Comparison of ENCODE assay signal across 42 mouse cellular contexts in genomic region chr3:97665525-97665924, GRCm38 (mm10). TPM values are rescaled to one million over a fixed set of nuclear protein-coding genes. Genes with fewer than 3 reads are reported as not detected.
DNase-seq lines count a peak whose midpoint lies in the region; ATAC-seq and TF ChIP-seq lines count a peak whose summit lies in the region.
"Had no signal": no experiment of that assay in that cellular context is flagged by ENCODE, and none has a peak within 500 bp of the region (broad histone marks: within the 10 kb centered on the region; RNA-seq: fewer than 3 reads in every experiment).

No protein-coding gene starts in this region.

- 0 out of 2 replicates have a peak, but pooled peaks have one; percentile 13 for ATAC-seq in intestine, embryonic 16.5 days
- no peak for ATAC-seq in intestine, embryonic 15.5 days
- ATAC-seq in monocyte, adult 5-6 weeks (replicated peaks; ENCODE audit: insufficient number of reproducible peaks, low FRiP score, low TSS enrichment, poor library complexity, severe bottlenecking), result peak; percentile 31; the same call in 1 of the 2 replicates
- ATAC-seq: forebrain, postnatal 0 days; inflammation-experienced regulatory T-cells, adult 6 months; midbrain, embryonic 16.5 days; Patski had no signal

- H3K4me3 ChIP-seq in intestine, embryonic 16.5 days (ENCODE audit: low read length), result no peak overlapping the region
- no peak overlapping the region for H3K4me3 ChIP-seq in intestine, embryonic 15.5 days (replicated peaks)
- no peak overlapping the region for H3K4me3 ChIP-seq in bone marrow macrophage, adult 2 months (ENCODE audit: insufficient read depth, low read length)
- H3K4me3 ChIP-seq: embryonic facial prominence, embryonic 15.5 days; forebrain, embryonic 12.5 days; heart, embryonic 12.5 days; limb, embryonic 13.5 days; myocyte; neural tube, embryonic 13.5 days; stomach, embryonic 15.5 days had no signal

- no peak overlapping the region for H3K4me2 ChIP-seq in intestine, embryonic 16.5 days (ENCODE audit: low read depth, low read length)
- H3K4me2 ChIP-seq in intestine, embryonic 15.5 days (replicated peaks), result no peak overlapping the region
- H3K4me2 ChIP-seq: embryonic facial prominence, embryonic 15.5 days; forebrain, embryonic 12.5 days; heart, embryonic 12.5 days; hindbrain, embryonic 14.5 days; limb, embryonic 13.5 days; lung, embryonic 14.5 days; midbrain, embryonic 11.5 days; neural tube, embryonic 13.5 days; stomach, embryonic 15.5 days had no signal

- no peak overlapping the region for H3K27ac ChIP-seq in intestine, embryonic 16.5 days (ENCODE audit: low read length)
- no peak overlapping the region for H3K27ac ChIP-seq in intestine, embryonic 15.5 days
- H3K27ac ChIP-seq in bone marrow macrophage, adult 2 months (ENCODE audit: insufficient read depth, low read depth, low read length), result peak overlapping the region; percentile 49
- H3K27ac ChIP-seq: embryonic facial prominence, embryonic 15.5 days; forebrain, embryonic 12.5 days; hindbrain, embryonic 14.5 days; kidney, postnatal 0 days; limb, embryonic 13.5 days; liver, embryonic 14.5 days; neural tube, embryonic 13.5 days; stomach, embryonic 15.5 days had no signal

- 62% methylated on average over 9 of the region's 9 CpGs for WGBS in intestine, embryonic 16.5 days
- WGBS in intestine, embryonic 15.5 days, result 58% methylated on average over 9 of the region's 9 CpGs

- H3K9me3 ChIP-seq in intestine, embryonic 16.5 days (ENCODE audit: control insufficient read depth, low read length), result no peaks in the 10 kb centered on the region
- no peaks in the 10 kb centered on the region for H3K9me3 ChIP-seq in intestine, embryonic 15.5 days
- H3K9me3 ChIP-seq: embryonic facial prominence, embryonic 15.5 days; forebrain, embryonic 12.5 days; G1E; heart, embryonic 12.5 days; limb, embryonic 13.5 days; neural tube, embryonic 13.5 days; stomach, embryonic 15.5 days had no signal

- H3K9ac ChIP-seq in intestine, embryonic 16.5 days (ENCODE audit: low read depth, low read length), result no peak overlapping the region
- H3K9ac ChIP-seq in intestine, embryonic 15.5 days, result no peak overlapping the region
- H3K9ac ChIP-seq: embryonic facial prominence, embryonic 15.5 days; forebrain, embryonic 12.5 days; forebrain, postnatal 0 days; heart, embryonic 12.5 days; hindbrain, embryonic 14.5 days; limb, embryonic 13.5 days; liver, embryonic 14.5 days; lung, embryonic 14.5 days; neural tube, embryonic 13.5 days; stomach, embryonic 15.5 days had no signal

- H3K36me3 ChIP-seq in intestine, embryonic 16.5 days (ENCODE audit: control insufficient read depth, insufficient read depth, low read length), result peaks cover 8% of the 10 kb centered on the region
- H3K36me3 ChIP-seq in intestine, embryonic 15.5 days, result peaks cover 15% of the 10 kb centered on the region

- TF ChIP-seq POLR2A in bone marrow macrophage, adult 2 months (IDR thresholded peaks at IDR 0.05; ENCODE audit: borderline replicate concordance, low read depth, low read length), result no peak

- no peak for TF ChIP-seq CTCF in bone marrow macrophage, adult 2 months (IDR thresholded peaks at IDR 0.05; ENCODE audit: low read depth, low read length)

- no peaks in the 10 kb centered on the region for H3K27me3 ChIP-seq in intestine, embryonic 16.5 days (replicated peaks; ENCODE audit: control insufficient read depth, insufficient read depth, low read length)
- H3K27me3 ChIP-seq in intestine, embryonic 15.5 days (replicated peaks), result no peaks in the 10 kb centered on the region
- H3K27me3 ChIP-seq: embryonic facial prominence, embryonic 15.5 days; forebrain, embryonic 12.5 days; heart, embryonic 12.5 days; limb, embryonic 13.5 days; neural tube, embryonic 13.5 days; Patski; stomach, embryonic 15.5 days had no signal

- DNase-seq in heart, adult 11 months, result peak; percentile 70
- DNase-seq in heart, postnatal 4 days, result no peak
- DNase-seq in natural killer cell, adult 2 months (ENCODE audit: low spot score in 2 of 2), result no peak
- DNase-seq: adrenal gland, postnatal 10 days; cerebellum, adult 11 months; cerebellum, adult 9-11 months; forebrain, postnatal 0 days; kidney, adult 2 months; kidney, postnatal 4 days; lung, embryonic 14.5 days; lung, postnatal 14 days; retina, postnatal 1 day; right cerebral cortex, postnatal 14 days; thymus, adult 18-20 months; thymus, postnatal 25 days had no signal

- H3K4me1 ChIP-seq in intestine, embryonic 16.5 days (ENCODE audit: control insufficient read depth, insufficient read depth, low read length), result no peaks in the 10 kb centered on the region
- H3K4me1 ChIP-seq in intestine, embryonic 15.5 days (replicated peaks), result no peaks in the 10 kb centered on the region
- peaks cover 22% of the 10 kb centered on the region for H3K4me1 ChIP-seq in bone marrow macrophage, adult 2 months (ENCODE audit: control insufficient read depth, insufficient read depth, low read length)
- H3K4me1 ChIP-seq: embryonic facial prominence, embryonic 15.5 days; forebrain, embryonic 12.5 days; neural tube, embryonic 13.5 days had no signal

RNA-seq across cellular contexts. Expression of gene Prkab2, which starts 7.5 kb away (rescaled TPM):
- 10 to 100 TPM; 17.0 to 18.5 TPM for total RNA-seq in heart, postnatal 4 days (2021)
- 5.5 and 5.8 TPM in 2 replicates for polyA plus RNA-seq in intestine, embryonic 16.5 days (2015; fragmentation: Nextera tagmentation; extraction: Ambion mirVana)
- 6.7 and 6.8 TPM in 2 replicates for polyA plus RNA-seq in intestine, embryonic 15.5 days (2015; fragmentation: Nextera tagmentation; extraction: Ambion mirVana)
- 8.5 and 9.0 TPM in 2 replicates for polyA plus RNA-seq in bone marrow macrophage, adult 2 months (2012; ENCODE audit: insufficient read depth, insufficient read length, missing spikeins)
- 16.1 to 29.4 TPM (median 19.3 TPM) in 3 replicates for total RNA-seq in monocyte, adult 5-6 weeks (2017)

RNA-seq across cellular contexts. Expression of gene Gm17651, which starts 9.0 kb away (rescaled TPM):
- not detected for total RNA-seq in heart, postnatal 4 days (2021)
- polyA plus RNA-seq in intestine, embryonic 16.5 days (2015; fragmentation: Nextera tagmentation; extraction: Ambion mirVana), result not detected in 2 replicates
- polyA plus RNA-seq in intestine, embryonic 15.5 days (2015; fragmentation: Nextera tagmentation; extraction: Ambion mirVana), result not detected in 2 replicates
- not detected in 2 replicates for polyA plus RNA-seq in bone marrow macrophage, adult 2 months (2012; ENCODE audit: insufficient read depth, insufficient read length, missing spikeins)
- total RNA-seq in monocyte, adult 5-6 weeks (2017), result not detected in 3 replicates
- total RNA-seq: adrenal gland, postnatal 10 days; forebrain, postnatal 0 days; G1E; gastrocnemius, adult 8-10 months; gastrocnemius, postnatal 4 days; hematopoietic stem cell, adult 5-6 weeks; layer of hippocampus, adult 8-10 months; layer of hippocampus, postnatal 25 days; left cerebral cortex, adult 8-10 months; left cerebral cortex, postnatal 36 days had no signal
- polyA plus RNA-seq: embryonic facial prominence, embryonic 15.5 days; forebrain, embryonic 12.5 days; forebrain, postnatal 0 days; G1E; heart, embryonic 12.5 days; hindbrain, embryonic 14.5 days; inflammation-experienced regulatory T-cells, adult 6 months; kidney, adult 2 months; kidney, postnatal 0 days; limb, embryonic 13.5 days; liver, embryonic 14.5 days; lung, embryonic 14.5 days; midbrain, embryonic 11.5 days; midbrain, embryonic 16.5 days; myocyte; neural tube, embryonic 13.5 days; Patski; small intestine, adult 2 months; stomach, embryonic 15.5 days had no signal

RNA-seq across cellular contexts. Expression of gene Fmo5, which starts 36.9 kb away (rescaled TPM):
- 1 to 10 TPM; 4.9 TPM for total RNA-seq in heart, postnatal 4 days (2021)
- 50.4 and 57.8 TPM in 2 replicates for polyA plus RNA-seq in intestine, embryonic 16.5 days (2015; fragmentation: Nextera tagmentation; extraction: Ambion mirVana)
- 30.8 and 33.0 TPM in 2 replicates for polyA plus RNA-seq in intestine, embryonic 15.5 days (2015; fragmentation: Nextera tagmentation; extraction: Ambion mirVana)
- polyA plus RNA-seq in bone marrow macrophage, adult 2 months (2012; ENCODE audit: insufficient read depth, insufficient read length, missing spikeins), result 21.5 and 21.9 TPM in 2 replicates
- total RNA-seq in monocyte, adult 5-6 weeks (2017), result 4.5 to 10.1 TPM (median 9.1 TPM) in 3 replicates

RNA-seq across cellular contexts. Expression of gene Chd1l, which starts 55.5 kb away (rescaled TPM):
- 10 to 100 TPM; 17.7 to 18.7 TPM for total RNA-seq in heart, postnatal 4 days (2021)
- polyA plus RNA-seq in intestine, embryonic 16.5 days (2015; fragmentation: Nextera tagmentation; extraction: Ambion mirVana), result 17.1 and 17.3 TPM in 2 replicates
- 19.6 and 20.5 TPM in 2 replicates for polyA plus RNA-seq in intestine, embryonic 15.5 days (2015; fragmentation: Nextera tagmentation; extraction: Ambion mirVana)
- polyA plus RNA-seq in bone marrow macrophage, adult 2 months (2012; ENCODE audit: insufficient read depth, insufficient read length, missing spikeins), result 9.7 and 10.6 TPM in 2 replicates
- 26.7 to 48.7 TPM (median 41.0 TPM) in 3 replicates for total RNA-seq in monocyte, adult 5-6 weeks (2017)
